Mouse (Mus musculus) testis, adult 2 months (tissue): ENCODE data around the gene Irx3.

ENCODE experiments used
- CTCF ChIP-seq: fragments of 200-500 bp; IDR thresholded peaks from 2 replicates; pipeline ENCODE4 v1.5.1; 2012; ENCODE audit warnings: low read depth, mild to moderate bottlenecking, inconsistent platforms, low read length, moderate library complexity; ENCODE audit not compliant: control insufficient read depth, insufficient read depth, insufficient replicate concordance
- POLR2A ChIP-seq: fragments of 200-500 bp; IDR thresholded peaks from 2 replicates; pipeline ENCODE4 v1.6.1; 2012; ENCODE audit warnings: low read depth, mild to moderate bottlenecking, inconsistent platforms, low read length, moderate library complexity; ENCODE audit not compliant: control insufficient read depth

- no peak for TF ChIP-seq CTCF
- no peak for TF ChIP-seq POLR2A
Measured at GRCm38 (mm10) chr8:91806084-91806719, 4.3 kb upstream of the Irx3 start.
